Mouse (Mus musculus) ZHBTc4 (cell line): ENCODE data around the gene Agap3.
A peak's percentile ranks its signal among the peaks of the same experiment; 100 is the strongest.

Source experiments
- DNase-seq: peaks from one replicate; pipeline ENCODE4 v3.0.0-alpha.2; 2011; ENCODE audit warnings: low read depth, low spot score

The Agap3 gene

GRCm38 (mm10) chr5:24428596-24428995, 23.4 kb upstream of the Agap3 start:
- no peak for DNase-seq

- DNase-seq: no peak
These were observed 18.0 kb upstream of the Agap3 start for GRCm38 (mm10) chr5:24433993-24434392.

- no peak for DNase-seq
These were observed 10.8 kb upstream of the Agap3 start for GRCm38 (mm10) chr5:24441187-24441586.

- DNase-seq: no peak
These were observed 9.9 kb upstream of the Agap3 start for GRCm38 (mm10) chr5:24442029-24442428.

GRCm38 (mm10) chr5:24443204-24443603, 8.8 kb upstream of the Agap3 start:
- no peak for DNase-seq

- no peak for DNase-seq
These were observed 8.1 kb upstream of the Agap3 start for GRCm38 (mm10) chr5:24443927-24444326.

GRCm38 (mm10) chr5:24444746-24445427, 7.1 kb upstream of the Agap3 start, which contains the start of gene Fastk:
TSS of gene Fastk (minus strand) at chr5:24445287.
- DNase-seq: peak; percentile 96

- DNase-seq: no peak
These were observed 6.4 kb upstream of the Agap3 start for GRCm38 (mm10) chr5:24445428-24446080.

- DNase-seq: no peak
These were observed 5.3 kb upstream of the Agap3 start for GRCm38 (mm10) chr5:24446630-24447029.

- DNase-seq: peak; percentile 97
These were observed 4.2 kb upstream of the Agap3 start, which contains the start of gene Tmub1 for GRCm38 (mm10) chr5:24447624-24448298. TSS of gene Tmub1 (minus strand) at chr5:24447854.

- DNase-seq: peak; percentile 92
These were observed 530 bp upstream of the Agap3 start for GRCm38 (mm10) chr5:24451264-24452029.

- peak; percentile 36 for DNase-seq
These were observed 785 bp downstream of the Agap3 start for GRCm38 (mm10) chr5:24452691-24453233.

GRCm38 (mm10) chr5:24453283-24453984, 1.5 kb downstream of the Agap3 start:
- DNase-seq: no peak

- no peak for DNase-seq
These were observed 2.0 kb downstream of the Agap3 start for GRCm38 (mm10) chr5:24453985-24454303.

- peak; percentile 50 for DNase-seq
These were observed 3.1 kb downstream of the Agap3 start for GRCm38 (mm10) chr5:24455076-24455475.

GRCm38 (mm10) chr5:24455613-24456012, 3.6 kb downstream of the Agap3 start:
- DNase-seq: no peak

- no peak for DNase-seq
These were observed 14.8 kb downstream of the Agap3 start for GRCm38 (mm10) chr5:24466762-24467161.

- DNase-seq: peak; percentile 88
These were observed 18.6 kb downstream of the Agap3 start for GRCm38 (mm10) chr5:24470600-24470999.

GRCm38 (mm10) chr5:24472884-24473619, 21.1 kb downstream of the Agap3 start:
- peak; percentile 91 for DNase-seq

- peak; percentile 60 for DNase-seq
These were observed 22.2 kb downstream of the Agap3 start for GRCm38 (mm10) chr5:24474025-24474722.
